Mouse (Mus musculus) erythroblast, adult 5-6 weeks (primary cell): Measurements from ENCODE around the gene Hgfac. TPM values are rescaled to one million over a fixed set of nuclear protein-coding genes. Genes with fewer than 3 reads are reported as not detected.

Experiments
- ATAC-seq: replicated peaks from 2 replicates; pipeline ENCODE4 v1.8.0; 2016; ENCODE audit warnings: moderate number of reproducible peaks, mild to moderate bottlenecking, moderate TSS enrichment, inconsistent platforms; ENCODE audit not compliant: poor library complexity, low FRiP score, severe bottlenecking
- total RNA-seq, 2 experiments: library from RNA; stranded (forward) in 1 of 2; stranded (reverse) in 1 of 2; fragments of 150-400 nt in 1 of 2; fragments of 200-764, 138-1000 nt in 1 of 2; gene quantifications; 2 replicates each; pipeline versions ENCODE4 v1.2.3 to v1.2.4; 2015 to 2017; ENCODE audit warnings: low replicate concordance in 2 of 2

Hgfac gene
- total RNA-seq, 2 experiments from 2014 or later, result not detected

GRCm38 (mm10) chr5:35035141-35035540, 6.2 kb upstream of the Hgfac start:
- no peak for ATAC-seq

DNA sequence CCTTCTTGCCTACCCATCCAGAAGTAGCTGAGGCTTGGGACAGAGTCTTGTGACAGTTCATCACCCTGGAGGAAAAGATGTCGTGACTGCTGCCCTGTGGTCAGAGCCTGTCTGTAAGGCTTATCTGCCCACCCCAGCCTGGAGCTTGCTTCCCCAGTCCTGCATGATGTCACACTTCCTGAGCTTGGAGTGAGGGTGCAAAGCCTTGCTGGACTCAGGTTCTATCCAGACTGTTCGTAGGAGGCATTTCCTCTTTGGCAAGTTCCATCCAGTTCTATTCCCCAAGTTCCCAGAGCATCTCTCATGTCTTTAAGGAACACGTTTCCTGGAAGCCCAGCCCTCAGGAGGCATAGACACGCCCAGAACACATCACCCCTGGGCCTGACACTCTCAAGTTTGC, 5.5 kb upstream of the Hgfac start:
- peak; percentile 42; the same call in 1 of the 2 replicates for ATAC-seq

DNA sequence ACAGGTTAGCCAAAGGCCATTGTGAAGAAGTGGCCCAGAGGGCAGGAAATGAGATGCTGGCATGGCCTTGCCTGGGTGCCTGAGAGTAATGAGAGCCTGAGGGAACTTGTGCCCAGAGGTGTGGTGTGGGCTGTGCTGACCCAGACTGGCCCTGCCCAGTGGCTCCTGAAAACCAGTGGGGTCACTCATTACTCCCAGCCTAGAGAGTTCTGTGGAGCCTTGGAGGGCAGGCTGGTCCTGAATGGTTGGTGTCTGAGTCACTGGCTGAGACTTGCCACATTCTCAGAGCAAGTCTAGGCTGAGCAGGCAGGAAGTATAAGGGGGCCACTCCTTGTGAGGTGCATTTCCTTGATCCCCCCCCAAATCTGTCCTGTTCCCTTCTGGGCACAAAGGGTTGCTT, 3.9 kb upstream of the Hgfac start:
- no peak for ATAC-seq

GRCm38 (mm10) chr5:35042431-35043109, 1.3 kb downstream of the Hgfac start:
- ATAC-seq, result peak; percentile 14

- peak; percentile 65 for ATAC-seq
Measured at GRCm38 (mm10) chr5:35043110-35043451, 1.8 kb downstream of the Hgfac start.

DNA sequence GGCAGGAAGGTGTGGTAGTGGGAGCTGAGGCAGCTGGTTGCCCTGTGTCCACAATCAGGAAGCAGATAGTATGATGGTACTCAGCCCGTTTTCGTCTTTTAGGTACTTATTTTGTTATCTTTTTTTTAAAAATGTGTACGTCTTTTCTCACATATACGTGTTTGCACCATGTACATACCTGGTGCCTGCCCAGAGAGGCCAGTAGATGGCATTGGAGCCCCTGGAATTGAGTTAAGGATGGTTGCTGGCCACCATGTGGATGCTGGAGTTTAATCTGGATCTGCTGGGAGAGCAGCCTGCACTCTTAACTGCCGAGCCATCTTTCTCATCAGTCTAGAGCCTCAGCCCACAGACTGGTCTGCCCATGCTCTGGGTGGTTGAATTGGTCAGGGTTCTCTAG, 9.2 kb downstream of the Hgfac start:
- no peak for ATAC-seq

DNA sequence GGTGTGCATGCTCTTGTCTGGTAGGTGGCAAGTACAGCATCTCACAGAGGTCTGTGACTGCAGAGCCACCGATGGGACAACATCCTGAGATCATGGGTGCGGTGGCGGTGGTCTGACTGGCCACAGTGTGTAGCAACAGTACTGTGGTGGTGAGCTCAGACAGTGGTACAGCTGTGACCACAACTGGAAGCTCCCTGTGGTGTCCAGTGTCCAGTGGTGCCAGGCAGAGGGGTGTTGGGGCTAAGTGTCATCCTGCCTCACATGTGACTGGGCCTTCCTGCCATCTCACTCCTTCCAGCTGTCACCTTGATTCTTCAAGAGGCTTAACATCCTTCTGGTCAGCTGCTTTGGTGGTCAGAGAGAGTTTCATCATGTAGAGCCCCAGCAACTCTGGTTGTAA, 13.3 kb downstream of the Hgfac start:
- no peak for ATAC-seq

DNA sequence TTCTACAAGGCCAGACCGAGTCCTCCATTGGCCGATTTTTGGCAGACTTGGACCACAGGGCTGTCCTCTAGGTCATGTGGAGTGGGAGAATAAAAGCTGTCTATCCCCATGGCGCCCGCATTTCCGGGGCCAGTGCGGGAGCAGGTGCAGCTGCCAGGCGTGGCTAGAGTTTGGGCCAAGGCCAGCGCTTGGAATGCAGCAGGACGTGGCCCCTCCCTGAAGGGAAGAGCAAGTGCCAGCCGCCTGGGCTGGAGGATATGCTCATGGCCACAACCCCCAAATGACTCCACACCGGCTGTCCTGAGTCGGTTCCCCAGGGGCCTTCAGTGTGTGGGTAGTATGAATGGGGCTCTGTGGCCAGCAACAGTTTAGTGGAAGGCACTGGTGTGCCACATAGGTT, 13.8 kb downstream of the Hgfac start:
- ATAC-seq, result no peak

- ATAC-seq, result no peak
Measured at GRCm38 (mm10) chr5:35056604-35057432, 15.5 kb downstream of the Hgfac start, which contains the start of gene Dok7. Gene Dok7 (plus strand): TSS chr5:35056766.

GRCm38 (mm10) chr5:35057582-35057981, 16.3 kb downstream of the Hgfac start:
- ATAC-seq, result no peak

DNA sequence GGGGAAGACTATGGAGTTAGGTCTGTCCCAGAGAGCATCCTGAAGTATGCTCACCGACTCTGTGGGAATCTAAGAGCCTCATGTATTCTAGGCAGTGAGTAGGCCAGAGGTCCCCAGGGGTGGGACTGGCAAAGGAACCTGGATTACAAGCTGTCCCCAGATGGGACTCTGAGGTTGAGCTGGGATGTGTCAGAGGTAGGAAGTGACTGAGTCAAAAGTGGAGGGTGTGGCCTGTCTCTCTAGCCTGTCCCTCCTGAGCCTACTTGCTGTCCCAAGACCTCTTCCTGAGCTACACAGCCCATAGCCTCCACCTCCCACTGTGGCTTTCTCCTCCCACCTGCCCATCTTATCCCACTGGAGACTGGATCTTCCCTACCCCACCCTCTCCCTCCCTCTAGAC, 16.9 kb downstream of the Hgfac start:
- no peak for ATAC-seq

DNA sequence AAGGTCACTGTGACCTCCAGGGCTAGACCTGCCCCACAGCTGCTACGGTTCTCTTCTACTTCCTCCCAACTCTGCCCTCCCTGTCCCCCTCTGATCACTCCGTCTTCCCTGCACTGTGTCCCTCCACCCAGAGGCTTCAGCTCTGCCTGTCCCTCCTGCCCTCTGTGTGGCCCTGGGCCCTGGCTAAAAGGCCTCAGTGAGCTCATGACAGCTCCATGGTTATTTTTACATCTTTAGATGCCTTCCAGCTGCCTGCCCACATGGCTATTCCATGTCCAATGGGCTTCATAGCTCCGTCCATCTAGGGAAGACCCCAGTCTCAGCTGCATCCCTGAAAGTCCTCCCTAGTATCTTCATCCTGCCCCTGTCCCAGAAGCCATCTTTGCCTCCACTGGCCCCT, 18.8 kb downstream of the Hgfac start:
- no peak for ATAC-seq

- ATAC-seq, result no peak
Measured at GRCm38 (mm10) chr5:35069841-35070240, 28.5 kb downstream of the Hgfac start.

DNA sequence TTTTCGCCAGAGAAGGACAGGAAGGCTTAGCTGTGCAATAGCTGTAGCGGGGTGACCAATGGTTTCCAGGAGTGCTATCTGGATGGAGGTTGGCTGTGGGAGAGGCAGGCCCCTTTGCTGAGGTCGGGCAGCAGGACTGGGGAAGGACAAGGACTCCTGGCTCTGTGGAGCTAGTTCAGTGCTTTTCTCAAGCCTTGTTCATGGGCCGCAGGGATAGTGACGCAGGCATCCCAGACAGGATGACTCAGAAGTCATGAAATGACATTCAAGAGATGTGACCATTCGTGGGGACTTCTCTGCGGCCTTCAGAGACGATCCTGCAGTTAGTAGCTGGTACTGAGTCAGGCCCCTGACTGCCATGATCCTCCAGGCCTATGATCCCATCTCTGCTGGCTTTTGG, 29.0 kb downstream of the Hgfac start:
- no peak for ATAC-seq

- no peak for ATAC-seq
Measured at GRCm38 (mm10) chr5:35070953-35071352, 29.6 kb downstream of the Hgfac start.

- ATAC-seq, result no peak
Measured at GRCm38 (mm10) chr5:35071855-35072254, 30.5 kb downstream of the Hgfac start.

GRCm38 (mm10) chr5:35073235-35073634, 31.9 kb downstream of the Hgfac start:
- no peak for ATAC-seq

GRCm38 (mm10) chr5:35073992-35074391, 32.7 kb downstream of the Hgfac start:
- ATAC-seq, result no peak

DNA sequence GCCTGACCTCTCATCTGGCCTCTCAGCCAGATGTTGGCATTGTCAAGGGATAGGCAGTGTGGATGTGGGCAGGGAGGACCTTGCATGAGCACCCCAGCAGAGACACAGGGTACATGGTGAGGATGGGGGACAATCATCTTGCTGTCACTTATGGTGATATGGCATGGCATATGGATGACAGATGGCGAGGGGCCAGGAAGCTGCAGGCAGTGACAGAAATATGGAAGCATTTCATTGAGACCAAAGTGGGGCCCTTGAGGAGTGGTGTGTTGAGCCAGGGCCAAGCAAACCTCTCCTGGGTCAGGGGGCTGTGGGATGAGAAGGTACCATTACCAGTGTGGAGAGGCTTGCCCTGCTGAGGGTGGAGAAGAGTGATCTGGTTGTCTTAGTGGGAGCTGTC, 35.1 kb downstream of the Hgfac start:
- ATAC-seq, result no peak

DNA sequence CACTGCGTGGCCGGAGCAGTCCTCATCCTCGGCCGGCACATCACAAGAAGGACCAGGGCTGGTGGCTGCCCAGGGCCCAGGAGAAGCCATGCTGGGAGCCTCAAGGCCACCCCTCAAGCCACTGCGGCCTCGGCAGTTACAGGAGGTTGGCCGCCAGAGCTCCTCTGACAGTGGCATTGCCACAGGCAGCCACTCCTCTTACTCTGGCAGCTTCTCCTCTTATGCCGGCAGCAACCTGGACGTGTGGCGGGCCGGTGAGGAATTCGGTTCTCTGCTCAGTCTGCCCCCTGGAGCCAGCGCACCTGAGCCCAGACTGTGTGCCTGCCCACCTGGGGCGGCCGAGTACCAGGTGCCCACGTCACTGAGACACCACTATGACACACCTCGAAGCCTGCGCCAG, 37.8 kb downstream of the Hgfac start:
- ATAC-seq, result no peak

DNA sequence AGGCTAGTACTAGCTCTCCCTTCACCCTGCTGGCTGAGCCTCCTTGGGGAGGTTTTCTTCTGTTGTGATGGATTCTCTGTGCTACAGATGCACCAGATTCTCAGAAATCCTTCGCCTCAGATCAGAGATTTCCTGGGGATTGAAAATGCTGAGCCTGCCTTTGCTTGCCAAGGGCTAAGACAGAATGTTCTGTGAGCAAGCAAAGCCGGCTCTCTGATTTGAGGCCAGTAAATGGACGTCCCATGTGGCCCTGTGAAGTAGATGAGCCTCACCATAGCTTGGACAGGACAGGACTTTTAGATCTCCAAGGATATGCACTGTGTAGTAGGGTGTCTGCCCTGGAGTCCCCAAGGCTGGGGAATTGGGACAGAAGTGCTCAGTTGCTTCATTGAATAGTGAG, 43.6 kb downstream of the Hgfac start:
- no peak for ATAC-seq
